Mouse (Mus musculus) WW6 (cell line): Measurements from ENCODE around the gene Slc38a3.

Source experiments
- DNase-seq: peaks from one replicate; pipeline ENCODE4 v3.0.0-alpha.2; 2013; ENCODE audit warnings: low read depth, low spot score

Gene Slc38a3

DNA sequence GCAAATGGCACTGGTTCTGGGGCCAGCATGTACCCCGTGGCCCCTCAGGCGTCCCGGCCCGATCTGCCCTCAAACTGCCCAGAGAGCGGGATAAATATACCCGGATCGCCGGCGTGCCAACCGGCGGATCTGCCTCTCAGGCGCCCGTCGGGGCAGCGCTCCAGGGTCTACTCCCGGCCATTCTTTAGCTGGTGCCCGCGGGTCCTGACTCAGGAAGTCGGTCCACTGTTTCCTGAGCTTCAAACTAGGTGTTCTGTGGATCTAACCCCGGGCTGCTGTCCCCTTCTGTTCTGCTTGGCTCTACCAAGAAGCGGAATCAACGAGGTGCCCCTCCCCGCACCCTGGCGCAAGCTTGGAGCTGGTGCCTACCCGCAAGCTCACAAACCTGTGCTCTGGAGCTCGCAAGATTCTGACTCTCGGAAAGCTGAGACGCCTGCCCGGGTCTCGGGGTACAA, 2.6 kb downstream of the Slc38a3 start:
- no peak for DNase-seq

DNA sequence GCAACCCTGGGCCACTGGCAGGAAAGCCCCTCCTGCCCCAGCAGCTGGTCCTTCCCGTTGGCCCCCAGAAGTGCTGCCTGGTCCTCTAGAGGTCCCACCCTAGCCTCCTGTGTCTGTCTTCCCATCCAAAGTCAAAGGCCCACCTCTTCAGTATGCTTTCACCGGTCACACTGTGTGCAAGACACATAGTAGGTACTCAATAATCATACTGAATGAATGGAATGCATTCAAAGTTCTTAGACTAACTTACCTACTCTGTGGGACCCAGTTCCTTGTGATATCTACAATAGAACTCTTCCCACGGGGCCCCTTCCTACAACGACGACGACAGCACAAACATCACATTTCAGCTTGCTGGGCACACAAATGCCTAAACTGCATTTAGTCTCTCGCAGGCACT, 4.0 kb downstream of the Slc38a3 start:
- DNase-seq, result no peak

DNA sequence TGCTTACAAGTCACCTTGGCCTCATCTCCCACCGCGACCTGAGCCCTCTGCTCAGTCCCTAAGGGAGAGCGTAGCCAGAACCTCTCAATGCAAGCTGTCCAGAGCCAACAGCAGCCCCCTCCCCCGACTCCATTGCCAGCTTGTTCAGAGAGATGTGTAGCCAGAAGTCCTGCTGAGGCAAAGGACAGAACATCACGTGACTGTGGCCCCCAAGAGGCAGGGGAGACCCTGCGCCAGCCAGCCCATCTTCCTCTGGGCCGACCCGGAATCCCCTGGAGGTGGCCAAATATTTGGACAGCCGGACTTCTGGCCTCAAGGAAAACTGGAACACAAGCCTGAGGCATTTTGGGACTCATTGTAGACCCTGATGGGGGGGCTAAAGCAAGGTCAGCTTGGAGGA, 5.8 kb downstream of the Slc38a3 start:
- no peak for DNase-seq

DNA sequence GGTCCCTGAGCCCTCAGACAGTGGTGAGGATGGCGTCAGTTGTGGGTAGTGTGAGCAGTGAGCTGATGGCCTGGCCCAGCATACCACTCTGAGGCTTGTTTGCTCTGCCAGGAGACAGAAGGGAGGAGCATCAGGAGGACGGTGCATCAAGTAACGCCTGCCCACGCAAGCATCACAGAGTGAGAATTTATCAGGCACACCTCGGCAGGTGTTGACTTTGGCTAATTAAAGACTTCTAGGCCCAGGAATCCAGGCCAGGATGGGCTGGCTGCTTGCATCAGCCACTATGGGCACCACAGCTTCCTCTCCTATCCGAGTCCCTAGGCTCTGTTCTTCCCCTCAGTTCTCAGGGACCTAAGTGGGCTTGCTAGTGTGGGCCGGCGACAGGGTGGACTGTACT, 7.0 kb downstream of the Slc38a3 start:
- no peak for DNase-seq

DNA sequence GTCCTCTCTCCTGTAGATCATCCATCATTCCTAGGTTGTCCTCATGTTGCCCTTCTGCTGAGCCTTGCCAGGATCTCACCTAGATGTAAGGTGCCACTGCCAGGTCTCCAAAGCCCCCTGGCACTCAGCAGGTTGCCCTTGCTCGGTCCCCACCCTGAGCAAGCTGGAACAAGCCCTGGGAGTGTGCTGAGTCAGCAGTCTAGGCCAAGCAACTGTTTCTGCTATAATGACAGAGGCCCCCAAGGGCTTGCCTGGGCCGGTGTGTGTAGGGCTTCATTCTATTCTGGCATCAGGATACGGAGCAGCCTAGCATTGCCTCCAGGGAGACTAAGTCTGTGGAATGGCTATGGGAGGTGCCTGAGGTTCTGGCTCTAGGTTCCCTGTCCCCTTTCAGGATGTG, 8.6 kb downstream of the Slc38a3 start:
- no peak for DNase-seq

DNA sequence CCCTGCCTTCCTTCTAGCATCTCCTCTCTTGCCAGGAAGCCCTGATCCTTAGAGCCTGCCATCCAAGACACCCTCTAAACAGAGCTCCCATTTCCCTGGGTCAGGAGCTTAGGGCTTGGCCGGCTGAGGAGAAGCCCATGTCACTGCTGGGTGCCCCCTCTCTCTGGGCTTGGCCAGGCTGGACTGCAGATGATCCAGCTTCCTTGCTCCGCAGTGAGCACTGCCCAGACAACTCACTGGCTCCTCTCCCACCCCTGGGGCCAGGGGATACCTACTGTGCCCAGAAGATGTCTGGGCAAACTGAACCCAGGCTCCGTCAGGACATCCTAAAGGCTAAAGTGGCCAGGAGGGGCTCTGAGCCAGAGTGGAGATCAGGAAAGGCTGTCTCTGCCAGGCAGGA, 9.4 kb downstream of the Slc38a3 start:
- no peak for DNase-seq

DNA sequence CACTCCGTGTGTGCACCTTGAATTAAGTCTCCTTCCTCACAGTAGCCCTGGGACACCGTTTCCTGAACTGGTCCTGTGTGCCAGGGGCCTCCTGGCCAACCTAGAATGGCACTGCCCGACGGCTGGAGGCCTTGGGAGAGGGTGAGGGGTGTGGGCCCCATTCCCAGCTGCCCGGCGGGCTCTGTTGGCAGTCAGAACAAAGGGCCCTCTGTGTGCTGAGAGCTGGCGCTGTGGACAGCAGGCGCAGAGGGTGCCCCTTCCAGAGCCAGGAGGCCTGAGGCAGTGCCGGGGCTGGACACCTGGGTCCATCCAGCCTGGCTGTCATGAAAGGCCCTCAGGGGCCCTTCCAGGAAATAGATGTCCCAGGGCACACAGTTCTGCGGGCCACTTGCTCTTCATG, 9.8 kb downstream of the Slc38a3 start:
- DNase-seq, result no peak

DNA sequence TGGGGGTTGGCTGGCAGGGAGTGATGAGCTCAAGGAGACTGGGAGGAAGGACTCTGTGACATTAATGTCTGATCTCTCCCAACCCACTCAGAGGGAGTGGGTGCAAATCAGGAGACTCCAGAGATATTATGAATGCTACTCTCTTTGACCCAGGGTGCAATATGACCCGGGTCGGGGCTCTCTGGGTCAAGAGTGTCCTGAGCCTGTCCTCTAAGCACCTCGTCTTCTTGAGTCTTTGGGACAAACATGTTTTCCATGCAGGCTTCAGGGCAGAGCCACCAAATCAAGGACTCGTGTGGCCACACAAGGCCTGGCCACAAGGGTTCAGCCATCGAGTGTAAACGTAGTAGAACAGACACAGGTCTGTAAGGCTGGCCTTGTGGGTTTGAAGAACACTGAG, 11.2 kb downstream of the Slc38a3 start:
- DNase-seq, result no peak

DNA sequence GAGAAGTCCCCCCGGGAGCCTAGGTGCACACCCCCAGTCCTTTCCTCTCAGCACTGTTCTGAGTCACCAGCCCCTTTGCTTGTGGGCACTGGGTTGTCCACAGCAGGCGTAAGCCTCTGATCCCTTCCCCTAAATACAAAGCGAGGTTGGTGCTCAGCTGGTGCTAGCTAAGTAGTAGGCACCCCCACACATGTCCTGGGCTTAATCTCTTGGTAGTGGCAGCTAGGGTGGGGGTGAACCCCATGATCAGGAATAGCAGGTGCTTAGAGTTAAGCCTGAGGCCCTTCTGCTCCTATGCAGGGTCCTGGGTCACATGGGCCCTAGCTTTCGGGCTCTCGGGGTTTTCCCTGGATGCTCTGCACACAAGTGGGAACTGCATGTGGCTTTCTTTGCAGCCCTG, 12.2 kb downstream of the Slc38a3 start:
- no peak for DNase-seq

DNA sequence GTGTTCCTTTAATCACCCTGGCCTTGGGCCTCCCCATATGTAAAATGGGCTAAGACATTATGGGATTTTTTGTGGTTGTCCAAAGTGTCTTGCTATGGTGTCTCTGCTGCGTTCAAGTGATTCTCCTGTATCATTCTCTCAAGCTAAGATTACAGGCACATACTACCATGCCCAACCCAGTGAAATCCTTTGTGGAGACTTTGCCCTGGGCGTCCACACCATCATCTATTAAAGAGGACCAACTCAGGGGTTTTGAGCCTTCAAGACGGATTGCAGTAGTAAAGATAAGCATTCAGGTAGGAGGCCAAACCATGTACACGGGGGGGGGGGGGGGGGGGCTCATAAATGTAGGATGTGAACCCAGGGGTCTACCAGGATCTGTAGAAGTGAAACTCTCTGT, 14.7 kb downstream of the Slc38a3 start:
- DNase-seq, result no peak

DNA sequence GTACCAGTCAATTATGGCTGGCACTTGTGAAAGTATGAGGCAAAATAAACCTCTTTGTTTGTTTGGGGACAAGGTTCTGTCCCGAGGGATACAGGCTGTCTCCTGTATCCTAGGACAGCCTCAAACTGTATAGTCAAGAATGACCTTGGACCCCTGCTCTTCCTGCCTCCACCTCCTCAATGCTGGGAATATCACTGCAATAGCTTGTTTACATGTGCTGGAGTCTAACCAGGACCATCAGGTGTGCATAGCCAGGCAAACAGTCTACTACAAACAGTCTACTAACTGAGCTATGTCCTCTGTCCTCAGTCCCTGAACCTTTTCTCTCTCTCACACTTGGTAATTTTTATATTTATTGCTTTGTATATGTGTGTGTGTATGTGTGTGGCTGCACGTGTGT, 15.9 kb downstream of the Slc38a3 start:
- DNase-seq, result no peak

DNA sequence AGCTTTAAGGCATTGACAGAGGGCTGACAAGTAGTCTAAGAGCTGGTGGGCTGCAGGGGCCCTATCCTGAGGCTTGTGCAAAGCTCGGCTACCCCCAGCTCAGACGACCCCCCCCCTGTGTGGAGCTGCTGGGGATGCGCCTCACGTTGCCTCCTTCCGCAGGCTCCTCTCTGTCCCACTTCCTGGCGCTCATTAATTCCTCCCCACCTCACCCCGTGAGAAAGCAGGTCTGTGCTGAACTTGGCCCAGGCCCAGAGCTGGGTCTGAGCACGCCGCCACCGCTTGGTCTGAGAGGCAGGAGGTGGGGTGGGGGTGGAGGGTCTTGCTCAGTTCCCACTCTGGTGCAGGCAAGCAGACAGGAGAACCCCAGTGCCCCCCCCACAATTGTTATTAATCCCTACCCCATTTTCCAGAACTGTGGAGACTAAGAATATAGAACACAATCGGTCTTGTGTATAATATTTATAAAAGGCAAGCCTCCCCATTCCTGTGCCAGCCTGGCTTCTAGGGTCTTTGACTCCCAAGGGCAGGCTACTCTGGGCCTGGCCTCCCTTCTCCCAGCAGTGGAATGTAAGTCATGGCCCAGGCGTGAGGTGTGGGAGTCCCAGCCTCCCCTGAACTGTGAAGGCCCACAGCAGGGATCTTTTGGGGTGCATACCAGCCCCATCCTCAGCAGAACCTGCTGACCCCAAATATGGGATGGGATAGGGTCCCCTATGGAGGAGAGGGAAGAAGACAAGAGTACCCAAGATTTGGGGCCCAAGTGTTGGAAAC, 18.4 kb downstream of the Slc38a3 start:
- DNase-seq, result no peak

DNA sequence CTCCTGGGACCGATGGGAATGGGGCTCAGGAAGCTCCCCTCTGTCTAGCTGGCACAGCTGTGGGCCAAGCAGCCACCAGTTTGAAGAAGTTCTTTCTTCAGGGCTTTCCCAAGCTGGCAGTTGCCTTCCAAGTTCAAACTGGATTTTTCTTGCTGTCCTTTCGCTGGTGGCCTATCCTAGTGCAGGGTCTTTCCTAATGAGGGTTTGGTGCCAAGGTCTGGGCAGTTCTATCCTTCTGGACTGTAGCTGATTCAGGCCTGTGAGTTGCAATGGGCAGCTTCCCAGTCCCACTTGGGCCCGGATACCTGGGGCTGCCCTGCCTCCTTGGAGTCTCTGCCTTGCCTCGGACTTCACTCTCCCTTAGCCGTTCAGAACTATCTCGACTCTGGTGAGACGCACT, 19.1 kb downstream of the Slc38a3 start:
- no peak for DNase-seq

DNA sequence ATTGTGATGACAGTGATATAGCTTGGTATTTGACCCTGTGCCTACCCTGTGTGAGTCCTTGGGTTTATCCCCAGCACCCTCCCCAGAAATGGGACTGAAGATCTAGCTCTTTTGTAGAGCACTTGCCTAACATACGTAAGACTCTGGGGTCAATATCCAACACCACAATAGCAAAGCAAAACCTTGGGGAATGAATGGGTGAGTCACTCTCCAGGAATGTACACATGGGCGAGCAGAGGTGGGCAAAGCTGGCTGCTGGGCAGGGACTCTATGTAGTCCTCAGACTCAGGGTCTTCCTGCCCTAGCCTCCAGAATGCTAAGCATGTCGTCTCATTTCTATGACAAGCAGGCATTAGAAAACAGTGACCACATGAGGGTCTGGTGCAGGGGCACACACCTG, 20.6 kb downstream of the Slc38a3 start:
- no peak for DNase-seq

DNA sequence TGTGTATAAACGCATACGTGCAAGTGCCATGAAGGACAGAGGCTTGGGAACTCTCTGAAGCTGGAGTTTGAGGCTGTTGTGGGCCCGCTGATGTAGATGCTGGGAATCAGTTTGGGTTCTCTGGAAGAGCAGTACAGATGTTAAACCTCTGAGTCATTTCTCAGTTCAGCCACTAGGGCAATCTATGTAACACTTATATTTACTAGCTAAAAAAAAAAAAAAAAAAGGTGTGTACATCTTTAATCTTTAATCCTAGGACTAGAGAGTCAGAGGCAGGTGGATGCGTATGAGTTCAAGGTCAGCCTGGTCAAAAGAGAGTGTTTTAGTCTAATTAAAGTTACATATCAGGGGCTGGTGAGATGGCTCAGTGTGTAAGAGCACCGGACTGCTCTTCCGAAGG, 22.4 kb downstream of the Slc38a3 start:
- no peak for DNase-seq

DNA sequence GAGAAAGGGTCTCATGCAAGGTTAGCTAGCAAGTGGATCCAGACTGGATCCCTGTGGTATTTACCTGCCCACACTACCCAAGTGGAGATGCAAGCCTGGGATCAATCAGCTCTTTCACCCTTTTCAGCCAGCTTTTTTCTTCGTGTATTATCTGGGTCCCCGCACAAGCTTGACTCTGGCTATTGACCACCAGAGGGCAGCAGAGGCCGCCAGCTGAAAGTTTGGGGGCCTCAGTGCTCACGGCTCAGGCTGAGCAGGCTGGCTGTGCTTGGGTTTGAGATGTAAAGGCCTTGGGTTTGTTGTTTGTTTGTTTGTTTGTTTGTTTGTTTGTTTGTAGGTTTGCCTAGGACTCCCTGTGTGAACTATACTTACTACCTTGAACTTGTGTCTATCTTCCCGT, 23.8 kb downstream of the Slc38a3 start:
- DNase-seq, result no peak

DNA sequence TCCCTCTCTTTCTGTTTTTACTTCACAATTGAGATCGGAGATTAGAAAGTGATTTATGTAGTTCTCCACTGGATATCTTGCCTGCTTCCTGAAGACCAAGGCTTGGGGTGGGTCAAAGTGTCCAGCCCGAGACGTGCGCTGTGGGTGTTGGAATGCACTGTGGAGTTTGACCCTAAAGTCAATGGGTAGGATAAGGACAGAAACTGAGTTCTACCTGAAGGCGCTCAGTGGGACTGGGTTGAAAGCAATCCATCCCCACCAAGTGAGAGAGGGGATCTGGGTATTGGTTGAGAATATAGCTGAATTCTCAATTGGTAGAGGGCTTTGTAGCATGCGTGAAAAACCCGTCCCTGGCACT, 24.2 kb downstream of the Slc38a3 start:
- DNase-seq, result no peak

DNA sequence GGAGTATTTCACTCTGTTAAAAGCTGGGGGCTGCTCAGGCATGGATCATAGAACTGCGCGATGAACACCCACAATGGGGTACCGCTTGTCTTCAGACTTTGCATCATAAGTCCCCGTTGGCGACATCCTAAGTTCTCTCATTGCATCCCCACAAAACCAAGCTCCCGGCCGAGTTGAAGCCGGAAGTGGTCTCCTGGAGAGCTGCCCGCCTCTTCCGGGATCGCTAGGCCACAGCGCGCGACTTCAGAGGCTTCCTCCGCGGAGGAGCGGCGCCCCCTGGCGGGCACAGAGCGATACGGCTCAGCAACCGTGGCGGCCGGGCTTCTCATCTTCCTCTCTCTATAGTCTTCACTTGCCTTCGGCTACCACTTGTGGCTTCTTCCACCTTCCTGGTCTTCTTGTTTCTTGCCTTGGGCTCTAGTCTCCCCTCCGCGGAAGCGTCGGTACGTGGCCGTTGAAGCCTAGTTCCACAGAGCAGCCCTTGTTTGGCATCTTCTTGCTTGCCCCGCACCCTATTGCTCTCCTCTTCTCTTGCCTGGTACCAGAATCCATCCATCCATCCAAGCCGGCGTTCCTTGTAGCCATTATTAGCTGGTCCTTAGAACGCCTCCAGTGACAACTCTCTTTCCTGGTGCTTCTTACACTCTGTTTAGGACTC, 24.7 kb downstream of the Slc38a3 start:
- DNase-seq, result peak; percentile 77

DNA sequence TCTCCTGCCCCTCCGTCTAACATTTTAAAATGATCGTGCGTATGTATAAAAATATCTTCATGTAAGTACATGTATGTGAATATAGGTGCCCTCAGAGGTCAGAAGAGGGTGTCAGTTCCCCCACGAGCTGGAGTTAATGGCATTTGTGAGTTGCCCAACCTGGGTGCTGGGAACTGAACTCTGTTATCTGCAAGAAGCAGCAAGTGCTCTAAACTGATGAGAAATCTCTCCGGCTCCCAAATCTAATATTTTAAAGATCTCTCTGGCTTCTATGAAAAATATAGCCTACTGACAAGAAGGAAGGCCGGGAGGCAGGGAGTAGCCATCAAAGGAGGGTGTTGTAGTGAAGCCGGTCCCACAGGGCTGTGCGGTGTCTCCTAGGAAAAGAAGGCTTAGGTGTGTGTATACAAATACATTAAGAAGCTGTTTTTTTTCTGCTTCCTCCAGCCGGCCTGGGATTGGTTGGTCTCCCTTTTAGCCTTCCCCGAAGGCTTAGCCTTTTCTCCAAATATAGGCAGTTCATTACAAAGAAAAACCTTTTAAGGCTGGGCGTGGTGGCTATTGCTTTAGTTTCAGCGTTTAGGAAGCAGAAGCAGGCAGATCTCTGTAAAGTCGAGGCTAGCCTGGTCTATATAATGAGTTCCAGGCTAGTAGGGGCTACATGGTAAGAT, 25.7 kb downstream of the Slc38a3 start:
- DNase-seq, result no peak

DNA sequence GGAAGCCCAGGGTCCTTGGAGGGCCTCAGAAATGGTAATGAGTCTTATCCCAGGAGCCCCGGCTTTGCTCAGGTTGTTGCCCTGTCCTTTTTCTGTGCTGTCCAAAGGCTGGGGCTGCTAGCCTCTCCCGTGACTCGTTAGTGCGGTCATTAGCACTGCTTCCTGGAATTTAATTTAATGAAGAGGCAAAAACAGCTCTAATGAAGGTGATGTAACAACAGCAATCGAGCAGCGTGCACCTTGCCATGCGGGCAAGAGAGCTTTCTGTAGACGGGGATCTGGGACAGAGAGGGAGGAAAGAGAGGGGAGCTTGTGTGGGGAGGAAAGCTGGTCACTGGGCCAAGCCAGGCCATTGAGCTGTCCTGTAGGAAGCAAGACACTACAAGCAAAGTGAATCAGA, 27.7 kb downstream of the Slc38a3 start:
- no peak for DNase-seq

DNA sequence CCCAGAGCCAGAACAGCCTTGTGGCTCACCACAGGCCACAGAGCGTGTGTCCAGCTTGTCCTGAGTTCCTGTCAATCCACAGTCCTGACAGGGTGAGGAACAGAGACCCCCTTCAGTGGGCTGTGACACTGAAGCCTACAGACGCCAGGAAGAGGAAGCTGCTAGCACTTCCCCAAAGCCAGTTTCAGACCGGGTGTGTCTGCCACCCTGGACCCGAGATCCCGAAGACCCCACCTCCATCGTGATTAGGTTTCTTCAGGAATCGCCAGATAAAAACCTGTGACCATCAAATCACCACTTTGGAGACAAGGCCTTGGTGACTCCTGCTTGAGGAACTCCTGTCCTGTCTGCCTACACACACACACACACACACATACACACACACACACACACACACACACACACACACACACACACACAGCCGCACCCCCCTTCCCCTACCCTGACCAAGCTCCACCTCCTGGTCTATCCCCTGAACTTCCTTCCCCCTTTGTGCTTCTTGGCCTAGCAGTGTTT, 29.0 kb downstream of the Slc38a3 start:
- no peak for DNase-seq

DNA sequence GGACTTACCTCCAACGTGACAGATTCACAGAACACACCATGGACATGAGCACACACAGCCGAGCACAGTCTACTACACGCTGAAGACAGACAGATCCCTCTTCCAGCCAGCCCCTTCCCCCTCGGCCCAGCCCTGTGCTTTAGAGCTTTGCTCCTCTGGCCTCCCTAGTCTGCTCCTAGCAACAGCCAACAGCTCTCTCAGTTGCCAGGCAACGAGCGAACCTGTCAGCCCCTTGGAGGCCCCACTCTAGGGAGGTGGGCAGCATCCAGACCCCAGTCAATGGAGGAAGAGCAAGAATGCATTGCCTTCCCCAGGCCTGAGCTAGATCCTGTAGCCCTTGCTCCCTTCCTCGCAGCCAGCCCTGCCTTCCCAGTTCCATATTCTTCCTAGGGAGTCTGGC, 32.3 kb downstream of the Slc38a3 start:
- DNase-seq, result no peak
